Mouse (Mus musculus) retina, postnatal 1 day (tissue): ENCODE measurements around the gene Cpeb1.

ENCODE experiments used
- DNase-seq: peaks from one replicate; pipeline ENCODE4 v3.0.0-alpha.2; 2012

The Cpeb1 gene

DNA sequence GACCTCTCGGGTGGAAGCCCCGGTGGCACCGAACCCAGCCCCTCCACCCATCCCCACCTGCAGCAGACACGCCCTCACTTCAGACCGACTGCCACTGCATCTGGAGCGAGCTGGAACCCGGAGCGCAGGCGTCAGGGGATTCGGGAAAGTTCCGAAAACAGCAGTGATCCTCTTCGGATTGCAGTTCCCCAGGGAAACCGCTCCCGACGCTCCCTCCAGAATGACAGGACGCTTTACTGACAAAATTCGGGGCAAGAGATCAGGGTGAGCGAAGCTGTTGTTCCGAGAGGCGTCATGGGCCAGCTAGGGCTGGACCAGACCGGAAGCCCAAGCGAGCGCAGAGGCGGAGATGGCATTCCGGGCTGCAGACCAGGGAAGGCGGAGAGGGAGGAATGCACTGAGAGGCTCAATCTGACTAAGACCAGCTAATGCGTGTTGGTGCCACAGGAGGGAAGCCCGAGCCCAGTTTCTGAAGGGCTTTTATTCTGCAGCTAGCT is at the start of gene Cpeb1:
Gene Cpeb1 (minus strand): TSS at position 311 of the 497 bp plus-strand sequence.
- DNase-seq: peak; percentile 75

DNA sequence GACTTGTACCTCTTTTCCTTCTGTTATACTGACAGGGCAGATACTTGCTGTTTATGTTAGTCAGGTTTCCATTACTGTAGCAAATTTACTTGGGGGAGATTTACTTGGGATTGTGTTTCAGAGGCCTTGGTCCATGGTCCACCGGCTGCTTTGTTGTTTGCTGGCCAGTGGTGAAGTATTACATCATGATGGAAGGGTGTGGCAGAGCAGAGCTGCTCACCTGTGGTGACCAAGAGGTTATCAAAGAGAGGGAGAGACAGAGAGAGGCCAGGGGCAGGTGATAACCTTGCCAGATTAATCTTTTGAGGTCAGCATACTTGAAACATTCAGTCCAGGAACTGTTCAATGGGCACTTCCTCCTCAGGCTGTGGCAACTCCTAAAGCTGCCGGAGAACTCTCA is 45.8 kb upstream of the Cpeb1 start:
- no peak for DNase-seq

DNA sequence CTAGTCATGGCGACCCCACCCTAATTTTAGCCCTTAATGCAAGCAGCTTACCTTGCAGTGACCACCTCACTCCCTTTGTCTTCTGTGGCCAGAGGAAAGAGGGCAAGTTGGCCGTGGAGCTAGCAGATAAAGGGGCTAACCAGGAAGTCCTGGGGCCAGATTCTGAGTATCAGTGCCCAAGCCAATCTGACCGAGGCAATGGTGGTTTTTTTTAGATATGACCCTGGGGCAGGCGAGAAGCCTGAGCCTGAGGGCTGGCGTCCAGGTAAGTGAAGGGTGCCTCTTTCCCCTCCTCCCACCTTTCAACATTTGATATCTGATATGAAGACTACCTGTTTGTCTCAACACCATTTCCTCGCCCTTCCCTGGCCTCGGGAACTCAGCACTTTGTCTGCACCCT is 42.9 kb upstream of the Cpeb1 start, which contains the start of gene BC048679:
Gene BC048679 (minus strand): TSS at position 101 of the 400 bp plus-strand sequence.
- no peak for DNase-seq

DNA sequence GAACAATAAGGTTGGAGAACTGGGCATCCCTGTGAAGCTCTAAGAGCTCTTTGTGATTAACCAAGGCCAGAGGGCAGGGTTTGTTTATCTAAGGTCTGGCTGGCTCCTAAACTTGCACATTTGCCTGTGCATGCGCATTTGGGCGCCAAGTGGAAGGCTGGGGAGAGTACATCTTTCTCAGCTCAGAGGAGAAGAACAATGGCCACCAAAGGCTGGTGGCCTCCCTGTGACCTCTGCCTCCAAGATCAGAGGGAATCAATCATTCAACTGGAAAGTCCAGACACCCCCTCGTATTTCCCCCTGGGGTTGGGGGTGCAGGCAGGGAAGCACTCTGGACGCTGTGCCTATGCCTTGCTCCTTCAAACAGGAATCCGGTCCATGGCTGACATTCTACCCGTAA is 41.9 kb upstream of the Cpeb1 start:
- DNase-seq: peak; percentile 83

DNA sequence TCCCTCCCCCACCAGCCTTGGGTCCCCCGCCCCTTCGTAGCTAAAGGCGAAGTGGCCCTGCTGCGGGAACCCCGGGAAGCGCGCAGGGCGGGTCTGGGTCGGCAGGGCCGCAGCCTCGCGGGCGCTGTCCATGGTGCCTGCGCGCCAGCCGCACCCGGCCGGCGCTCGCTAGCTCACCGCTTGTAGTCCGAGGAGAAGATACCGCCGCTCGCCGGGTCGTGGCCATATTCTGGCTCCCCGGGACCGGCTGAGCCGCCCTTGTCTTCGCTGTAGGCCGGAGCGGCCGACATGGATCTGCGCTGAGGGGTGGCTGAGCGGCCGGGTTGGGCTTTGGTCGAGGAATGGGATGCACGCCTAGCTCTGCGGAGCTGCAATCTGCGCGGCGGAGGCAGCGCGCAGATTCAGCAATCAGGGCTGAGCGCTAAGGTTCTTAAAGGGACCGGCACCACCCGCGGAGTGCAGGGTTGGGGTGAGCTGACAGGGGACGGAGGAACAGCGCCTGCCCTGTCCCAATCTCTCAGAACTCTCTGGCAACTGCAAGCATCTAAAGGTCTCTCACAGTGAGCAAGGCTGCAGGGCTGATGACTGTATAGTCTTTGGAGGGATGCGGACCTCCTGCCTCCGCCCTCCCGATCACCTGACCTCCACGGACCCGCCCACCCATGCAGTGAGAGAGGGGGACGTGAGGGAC is 38.2 kb upstream of the Cpeb1 start, which contains the start of gene Ap3b2:
Gene Ap3b2 (minus strand): TSS at position 595 of the 691 bp plus-strand sequence.
- peak; percentile 88 for DNase-seq

DNA sequence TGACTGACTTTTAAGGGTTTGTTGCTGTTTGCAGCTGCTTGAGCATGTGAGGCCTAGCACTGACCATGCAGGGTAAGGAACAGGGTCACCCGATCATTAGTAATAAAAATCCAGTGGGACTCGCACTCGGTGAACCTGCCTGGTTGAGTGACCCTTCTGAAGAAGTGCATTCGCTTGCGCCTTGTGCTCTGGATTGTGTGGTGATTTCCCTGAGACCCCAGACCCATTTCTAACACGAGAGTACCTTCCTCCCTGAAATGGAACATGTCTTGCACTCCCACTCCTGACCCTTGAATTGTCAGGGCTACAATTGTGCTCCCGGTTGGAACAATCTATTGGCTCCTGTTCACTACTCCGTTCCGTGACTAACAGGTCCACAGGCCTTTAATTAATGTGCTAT is 37.4 kb upstream of the Cpeb1 start:
- DNase-seq: no peak

DNA sequence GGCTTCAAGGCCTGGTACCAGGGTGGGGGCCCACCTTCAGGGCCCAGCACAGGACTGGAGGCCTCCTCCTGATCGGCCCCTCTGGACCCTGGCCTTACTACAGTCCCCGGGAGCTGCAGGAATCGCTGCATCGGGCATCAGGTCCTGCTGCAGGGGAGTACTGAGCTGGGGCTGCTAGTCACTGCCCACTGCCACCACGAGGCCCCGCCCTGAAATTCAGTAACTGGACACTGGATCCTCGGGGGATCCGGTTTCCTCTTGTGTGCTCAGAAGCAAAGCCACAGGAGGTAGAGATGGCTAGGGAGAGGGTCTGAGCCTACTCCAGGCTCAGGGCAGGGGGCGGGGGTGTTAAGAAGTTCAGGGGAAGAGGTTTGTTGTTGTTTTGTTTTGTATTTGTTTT is 34.4 kb upstream of the Cpeb1 start:
- DNase-seq: peak; percentile 52

DNA sequence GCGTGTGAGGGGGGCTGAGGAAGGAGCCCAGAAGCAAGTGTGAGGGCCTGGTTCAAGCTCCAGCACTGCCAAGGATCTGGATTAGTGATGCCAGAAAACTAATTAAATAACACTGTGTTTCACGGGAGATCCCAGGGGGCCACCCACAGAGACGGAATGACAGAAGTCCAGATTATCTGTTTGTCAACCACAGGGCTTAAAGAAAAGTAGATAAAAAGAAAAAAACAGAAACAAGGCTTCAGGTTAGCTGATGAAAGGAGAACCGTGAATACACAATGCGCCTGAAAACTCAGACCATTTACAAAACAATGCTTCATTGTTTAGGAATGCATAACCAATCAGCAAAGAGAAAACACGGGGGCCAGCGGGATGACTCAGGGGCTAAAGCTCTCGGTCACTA is 25.5 kb upstream of the Cpeb1 start:
- DNase-seq: peak; percentile 82

DNA sequence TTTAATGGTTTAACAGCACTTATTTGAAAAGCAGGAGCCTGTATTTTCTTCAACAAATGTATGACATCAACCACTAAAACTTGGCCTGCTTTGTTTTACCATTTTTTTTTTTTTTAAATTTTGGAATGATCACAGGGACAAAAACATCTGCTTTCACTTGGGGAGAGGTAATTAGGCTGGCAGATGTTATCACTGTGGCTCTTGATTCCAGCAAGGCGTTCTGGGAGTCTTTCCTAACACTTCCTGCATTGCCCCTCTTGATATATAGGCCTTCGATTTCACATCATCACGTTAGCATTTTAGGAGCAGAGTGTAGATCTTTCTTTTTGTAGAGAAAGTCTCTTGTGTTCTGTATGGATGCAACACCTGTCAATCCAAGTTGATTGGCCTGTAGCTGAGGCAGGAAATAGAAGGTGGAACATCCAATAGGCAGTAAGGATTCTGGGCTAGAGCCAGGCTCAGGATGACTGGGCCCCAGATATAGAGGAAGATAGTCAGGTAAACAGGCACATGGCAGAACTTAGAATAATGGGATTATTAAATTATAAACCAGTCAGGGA is 24.3 kb upstream of the Cpeb1 start:
- DNase-seq: no peak

DNA sequence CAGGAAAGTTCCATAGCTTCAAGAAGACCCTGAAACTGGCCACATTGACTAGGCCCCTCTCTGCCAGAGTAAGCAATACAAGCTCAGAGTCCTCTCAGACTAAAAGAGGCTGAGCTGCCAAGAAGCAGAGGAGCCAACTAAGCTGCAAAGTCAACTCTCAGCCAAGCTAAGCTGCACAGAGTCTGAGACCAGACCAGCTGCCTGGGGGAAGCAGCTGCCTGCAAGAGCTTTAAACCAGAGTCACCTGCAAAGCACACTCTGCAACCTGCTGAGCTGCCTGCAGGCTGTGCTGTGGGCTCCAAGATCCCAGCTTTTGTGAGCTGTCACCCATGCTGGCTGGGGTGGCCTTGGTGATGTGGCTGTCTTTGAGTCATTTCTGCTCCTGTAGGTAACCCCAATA is 23.0 kb upstream of the Cpeb1 start:
- peak; percentile 45 for DNase-seq

DNA sequence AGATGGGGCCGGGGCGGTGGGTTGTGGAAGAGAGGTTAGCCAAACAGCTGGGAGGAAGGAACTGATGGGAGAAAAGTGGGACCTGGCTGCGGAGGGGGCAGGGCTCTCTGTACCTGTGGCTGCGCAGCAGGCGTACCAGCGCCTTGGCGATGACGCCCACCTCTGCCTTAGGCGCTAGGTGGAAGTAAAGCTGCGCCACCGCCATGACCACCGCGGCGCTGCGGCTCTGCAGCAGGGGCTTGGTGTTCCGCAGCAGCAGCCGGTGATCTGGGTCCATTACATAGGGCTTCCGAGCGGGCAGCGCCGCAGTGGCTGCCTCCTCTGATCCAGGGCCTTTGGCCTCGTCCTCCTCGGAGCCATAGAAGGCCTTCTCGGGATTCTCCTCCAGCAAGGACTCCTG is 21.6 kb upstream of the Cpeb1 start:
- peak; percentile 44 for DNase-seq

DNA sequence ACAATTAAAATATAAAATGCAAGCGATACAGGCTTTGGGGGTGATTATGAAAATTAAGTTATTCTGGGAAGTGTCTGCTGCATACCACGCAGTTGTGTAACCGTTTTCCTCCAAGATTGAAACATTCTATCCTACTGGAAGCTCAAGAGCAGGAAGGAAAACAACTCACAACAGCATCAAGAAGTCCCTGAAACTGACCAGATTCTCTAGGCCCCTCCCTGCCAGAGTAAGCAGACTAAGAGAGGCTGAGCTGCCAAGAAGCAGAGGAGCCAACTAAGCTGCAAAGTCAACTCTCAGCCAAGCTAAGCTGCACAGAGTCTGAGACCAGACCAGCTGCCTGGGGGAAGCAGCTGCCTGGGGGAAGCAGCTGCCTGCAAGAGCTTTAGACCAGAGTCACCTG is 20.0 kb upstream of the Cpeb1 start:
- DNase-seq: peak; percentile 46

DNA sequence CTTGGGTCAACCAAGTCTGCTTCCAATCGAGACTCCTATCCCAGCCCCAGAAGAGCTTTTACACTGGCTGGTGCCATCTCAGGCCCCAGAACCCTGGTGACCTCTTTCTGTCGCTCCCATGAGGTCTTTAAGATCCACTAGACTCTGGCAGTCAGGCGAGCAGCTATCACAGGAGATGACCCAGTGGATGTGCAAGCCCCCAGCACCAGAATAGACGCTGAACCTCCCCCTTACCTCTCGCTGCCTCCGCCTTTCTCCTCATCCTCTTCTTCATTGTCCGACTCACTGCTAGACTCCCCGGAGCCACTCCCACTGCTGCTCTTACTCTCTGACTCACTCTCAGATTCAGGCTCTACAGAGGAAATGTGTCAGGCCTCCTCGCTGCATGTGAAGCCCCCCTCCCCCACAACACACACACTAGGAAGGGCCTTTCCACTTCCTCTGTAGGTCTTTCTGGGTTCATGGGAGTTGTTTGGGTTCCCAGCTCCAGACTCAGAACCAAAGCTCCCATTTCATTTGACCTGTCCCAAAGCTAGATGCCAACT is 9.7 kb upstream of the Cpeb1 start:
- no peak for DNase-seq

DNA sequence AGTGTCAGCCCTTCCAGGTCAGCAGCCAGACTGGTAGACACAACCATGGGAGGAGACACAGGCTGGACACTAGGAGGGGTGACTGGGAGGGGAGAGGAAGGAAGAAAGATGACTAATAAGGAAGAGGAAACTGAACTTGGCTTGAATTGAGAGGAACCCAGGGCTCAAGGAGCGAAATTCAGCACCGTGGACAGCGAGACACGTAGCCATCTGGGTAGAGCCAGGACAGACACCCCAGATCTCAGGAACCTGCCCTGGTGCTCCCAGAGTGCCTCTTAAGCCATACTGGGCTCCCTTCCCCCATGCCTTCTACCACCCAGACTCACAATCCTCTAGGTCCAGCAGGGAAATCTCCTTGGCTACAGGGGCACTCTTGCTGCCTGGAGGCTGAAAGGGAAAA is 8.9 kb upstream of the Cpeb1 start:
- DNase-seq: peak; percentile 49

DNA sequence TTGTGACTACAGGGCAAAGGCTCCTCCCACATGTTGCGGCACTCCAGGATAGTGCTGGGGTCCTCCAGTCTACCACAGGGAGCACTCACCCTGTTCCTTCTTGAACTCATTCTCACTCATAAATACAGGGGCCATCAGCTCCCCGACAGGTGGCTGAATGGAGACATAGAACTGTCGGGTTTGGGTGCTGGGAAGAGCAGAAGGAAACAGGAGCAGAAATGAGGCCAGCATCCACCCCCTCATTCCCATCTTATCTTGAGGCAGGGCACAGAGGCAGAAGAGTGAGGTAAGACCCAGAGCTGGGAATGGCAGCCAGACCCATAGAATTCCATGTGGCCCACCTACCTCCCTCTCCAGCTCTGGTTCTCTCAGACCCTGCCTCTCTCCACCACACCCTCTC is 7.5 kb upstream of the Cpeb1 start:
- no peak for DNase-seq

DNA sequence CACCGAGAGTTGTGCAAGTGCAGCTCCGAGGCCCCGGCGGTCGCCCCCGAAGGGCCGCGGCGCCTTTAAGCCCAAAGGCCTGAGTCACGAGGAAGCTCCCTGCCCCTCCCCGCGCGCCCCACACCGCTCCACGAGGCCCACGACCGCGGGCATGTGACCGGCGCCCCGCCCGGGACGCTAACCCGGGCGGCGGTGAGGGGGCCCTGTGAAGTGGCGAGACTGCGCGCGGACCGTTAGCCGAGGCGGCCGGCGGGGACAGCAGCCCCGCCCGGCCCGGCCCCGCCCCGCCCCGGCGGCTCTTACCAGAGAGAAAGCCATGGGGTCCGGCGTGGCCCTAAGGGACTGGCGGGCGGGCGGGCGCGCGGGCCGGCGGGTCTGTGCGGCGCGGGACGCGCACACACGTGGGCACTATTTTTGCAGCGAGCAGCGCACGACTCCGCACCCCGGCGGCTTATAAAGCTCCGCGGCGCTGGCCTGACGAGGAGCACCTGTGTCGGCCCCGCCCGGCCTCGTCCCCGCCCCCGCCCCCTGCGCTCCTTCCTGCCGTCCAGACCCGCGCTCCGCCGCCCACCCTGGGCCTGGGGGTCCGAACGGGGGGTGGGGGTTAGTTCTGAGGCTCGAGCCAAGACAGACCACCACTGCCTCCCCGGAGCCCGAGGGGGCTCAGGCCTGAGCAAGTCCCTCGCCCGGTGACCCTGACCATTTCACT is 780 bp downstream of the Cpeb1 start:
- peak; percentile 68 for DNase-seq

DNA sequence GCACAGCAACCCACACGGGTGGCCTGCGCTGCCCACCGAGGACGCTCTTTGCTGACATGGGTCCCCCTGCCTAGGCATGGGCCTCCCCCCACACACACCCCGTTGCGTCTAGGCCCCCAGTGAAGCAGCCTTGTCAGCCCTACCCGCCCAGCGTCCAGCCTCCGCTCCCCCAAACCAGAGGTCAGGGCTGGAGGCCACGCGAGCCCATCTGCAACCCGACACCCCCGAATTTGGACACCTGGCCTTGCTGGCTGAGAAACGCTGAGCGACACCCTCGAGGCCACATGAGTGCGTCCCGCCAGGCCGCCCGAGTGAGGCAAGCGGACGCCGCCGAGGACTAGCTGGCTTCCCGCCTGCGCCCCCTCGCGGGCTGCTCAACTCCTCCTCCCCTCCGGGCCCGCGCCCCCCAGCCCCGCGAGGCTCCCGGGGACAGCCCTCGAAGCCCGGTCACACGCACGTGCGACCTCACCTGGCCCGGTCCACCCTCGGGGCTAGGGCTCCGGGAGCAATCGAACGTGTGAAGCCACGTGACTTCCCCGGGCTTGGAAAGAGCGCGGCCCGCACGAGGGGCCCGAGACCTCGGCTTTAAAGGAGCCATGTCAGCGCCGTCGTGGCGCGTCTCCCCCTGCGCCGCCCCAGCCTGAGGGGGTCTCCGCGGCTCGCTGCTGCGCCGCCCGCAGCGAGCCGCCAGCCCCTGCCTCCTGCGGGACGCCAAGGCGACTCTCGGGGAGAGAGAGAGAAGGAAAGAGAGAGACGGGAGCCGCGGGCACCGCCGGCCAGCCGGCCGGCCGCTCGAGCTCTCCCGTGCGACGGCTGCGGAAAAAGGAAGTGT is 1.6 kb downstream of the Cpeb1 start:
- peak; percentile 78 for DNase-seq

DNA sequence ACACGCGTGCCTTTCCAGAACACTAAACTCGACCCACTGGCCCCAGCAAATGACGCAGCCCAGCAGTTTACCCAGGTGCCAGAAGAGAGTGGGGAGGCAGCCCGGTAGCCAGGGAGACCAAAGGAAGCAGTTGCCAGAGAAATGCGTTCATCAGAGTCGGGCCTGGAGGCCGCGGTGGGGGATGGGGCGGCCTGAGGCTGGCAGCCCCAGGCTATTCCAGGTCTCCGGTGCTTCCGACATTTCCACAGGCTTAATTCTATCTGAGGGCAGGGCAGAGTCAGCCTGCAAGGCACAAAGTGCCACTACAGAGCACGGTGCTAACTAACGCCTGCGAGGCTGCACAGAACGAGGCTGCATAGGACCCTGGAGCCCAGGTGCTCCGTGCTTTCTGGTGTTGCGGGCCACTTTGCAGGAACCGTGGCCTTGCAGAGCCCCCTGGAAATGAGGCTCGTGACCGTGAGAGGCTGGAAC is 2.3 kb downstream of the Cpeb1 start:
- peak; percentile 64 for DNase-seq

DNA sequence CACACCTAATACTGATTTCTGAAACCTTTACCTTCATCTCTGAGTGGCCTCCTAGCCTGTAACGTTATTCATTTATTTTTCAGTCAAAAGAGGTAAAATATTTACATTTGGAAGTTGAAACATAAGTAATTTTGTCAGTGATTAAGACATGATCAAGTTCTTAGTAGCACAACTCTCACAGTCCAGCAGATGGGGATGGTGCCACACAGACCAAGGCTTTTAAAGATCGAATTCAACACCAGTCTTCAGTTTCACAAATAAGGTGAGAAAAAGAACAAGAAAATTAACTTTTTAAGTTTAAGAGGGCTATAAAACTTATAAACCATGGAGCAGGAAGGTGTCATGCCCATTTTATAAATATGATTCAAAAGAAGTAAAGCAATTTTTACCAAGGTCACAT is 56.3 kb downstream of the Cpeb1 start:
- DNase-seq: peak; percentile 9

DNA sequence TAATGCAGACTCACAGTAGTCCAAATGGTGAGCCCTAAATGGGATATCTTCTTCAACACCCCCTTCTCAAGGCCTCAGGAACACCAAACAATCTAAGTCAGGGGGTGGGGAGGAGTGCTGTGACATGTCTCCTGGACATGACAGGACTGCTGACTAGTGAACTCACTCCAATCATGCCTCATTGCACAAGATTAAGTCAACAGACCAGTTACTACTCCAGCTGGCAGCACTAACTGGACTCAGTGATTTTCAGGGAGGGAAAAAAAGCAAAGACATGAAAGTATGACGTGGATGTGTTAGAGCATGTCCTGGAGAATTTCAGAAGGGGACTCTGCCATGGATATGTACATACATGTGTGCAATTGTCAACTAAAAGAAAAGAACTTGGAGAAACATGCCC is 75.9 kb downstream of the Cpeb1 start:
- no peak for DNase-seq

DNA sequence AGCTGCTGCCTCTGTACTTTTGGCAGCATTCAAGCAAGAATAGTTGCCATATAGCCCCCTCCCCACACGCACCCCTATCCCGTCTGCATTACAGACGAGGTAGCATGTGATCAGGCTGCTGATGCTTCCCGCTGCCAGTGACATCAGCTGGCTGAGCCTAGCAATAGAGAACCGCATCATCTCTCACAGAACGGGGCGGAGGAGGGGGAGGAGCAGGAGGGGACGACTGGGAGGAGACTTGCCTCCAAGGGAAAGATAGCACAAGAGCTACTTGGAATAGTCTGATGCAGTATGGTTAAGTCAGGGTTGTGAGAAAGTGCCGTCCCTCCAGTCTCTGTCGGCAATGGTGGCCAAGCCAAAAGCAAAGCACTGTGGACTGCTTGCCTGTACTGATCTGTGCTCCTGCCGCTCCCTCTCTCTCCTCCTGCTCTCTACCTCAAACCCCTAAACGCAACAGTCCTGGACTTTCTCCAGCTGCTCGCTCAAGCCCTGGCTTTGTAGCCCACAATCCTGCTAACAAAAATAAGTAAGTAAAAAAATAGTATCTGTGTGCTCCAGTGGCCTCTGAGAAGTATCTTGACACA is 82.8 kb downstream of the Cpeb1 start:
- DNase-seq: peak; percentile 74

DNA sequence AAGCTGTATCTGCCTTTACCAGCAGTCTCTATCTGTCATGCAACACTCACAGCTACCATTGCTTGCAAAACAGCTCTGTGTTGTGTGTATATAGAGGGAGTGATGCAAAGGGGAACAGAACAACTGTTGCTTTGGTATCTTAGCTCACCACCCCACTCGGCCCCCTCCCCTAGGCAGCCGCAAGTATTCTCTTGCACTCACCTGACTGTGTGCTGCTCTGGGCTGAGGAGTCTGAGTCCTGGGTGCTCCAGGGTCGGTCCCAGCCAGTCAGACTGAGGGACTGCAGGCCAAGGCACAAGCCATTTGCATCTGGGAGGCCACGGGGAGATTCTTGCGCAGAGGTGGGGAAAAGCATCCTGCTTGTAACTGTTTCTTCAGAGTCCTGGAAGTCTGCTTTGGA is 83.5 kb downstream of the Cpeb1 start:
- no peak for DNase-seq
